Mouse (Mus musculus) embryonic facial prominence, embryonic 13.5 days (tissue): Measurements from ENCODE around the gene Tmem150c. TPM values are rescaled to one million over a fixed set of nuclear protein-coding genes. Genes with fewer than 3 reads are reported as not detected.
A peak's percentile ranks its signal among the peaks of the same experiment; 100 is the strongest.

Experiments
- ATAC-seq: fragments of 200-750 bp; cut with Nextera tagmentation; 2 replicates; pipeline ENCODE4 v1.8.0; 2017; ENCODE audit warnings: low read depth; ENCODE audit not compliant: insufficient number of reproducible peaks, insufficient read depth, low FRiP score, low TSS enrichment
- H3K27ac ChIP-seq: fragments of 300-500 bp; sonication (generic); 2 replicates; pipeline ENCODE4 v1.5.1; 2015; ENCODE audit warnings: moderate library complexity, mild to moderate bottlenecking, inconsistent platforms
- H3K27me3 ChIP-seq: fragments of 300-500 bp; sonication (generic); 2 replicates; pipeline ENCODE4 v1.6.1; 2015; ENCODE audit warnings: mild to moderate bottlenecking, inconsistent platforms
- H3K36me3 ChIP-seq: fragments of 300-500 bp; sonication (generic); 2 replicates; pipeline ENCODE4 v1.6.1; 2015; ENCODE audit warnings: mild to moderate bottlenecking, inconsistent platforms
- H3K4me1 ChIP-seq: fragments of 300-500 bp; sonication (generic); 2 replicates; pipeline ENCODE4 v1.6.1; 2015; ENCODE audit warnings: inconsistent platforms
- H3K4me2 ChIP-seq: fragments of 300-500 bp; sonication (generic); 2 replicates; pipeline ENCODE4 v1.6.1; 2015; ENCODE audit warnings: moderate library complexity, mild to moderate bottlenecking, inconsistent platforms
- H3K4me3 ChIP-seq: fragments of 300-500 bp; sonication (generic); 2 replicates; pipeline ENCODE4 v1.5.1; 2015; ENCODE audit warnings: mild to moderate bottlenecking, inconsistent platforms
- H3K9ac ChIP-seq: fragments of 300-500 bp; sonication (generic); 2 replicates; pipeline ENCODE4 v1.6.1; 2015; ENCODE audit warnings: mild to moderate bottlenecking, inconsistent platforms
- H3K9me3 ChIP-seq: fragments of 300-500 bp; sonication (generic); 2 replicates; pipeline ENCODE4 v1.6.1; 2016; ENCODE audit warnings: inconsistent platforms
- WGBS: fragments of 180-500 bp; shearing (Covaris S2); methylation state at CpG from one replicate; pipeline ENCODE4 v1.1.7; 2015; ENCODE audit warnings: mixed read lengths; 5-methylcytosine and 5-hydroxymethylcytosine counted together
- polyA plus RNA-seq: library from polyadenylated mRNA; unstranded; fragments of >200 nt; fragmentation: Nextera tagmentation; extraction: Ambion mirVana; gene quantifications from 2 replicates; pipeline ENCODE4 v1.2.1, GENCODE M21; 2015

Gene Tmem150c
- polyA plus RNA-seq, 1 experiment from 2014 or later, result 1.9 TPM

DNA sequence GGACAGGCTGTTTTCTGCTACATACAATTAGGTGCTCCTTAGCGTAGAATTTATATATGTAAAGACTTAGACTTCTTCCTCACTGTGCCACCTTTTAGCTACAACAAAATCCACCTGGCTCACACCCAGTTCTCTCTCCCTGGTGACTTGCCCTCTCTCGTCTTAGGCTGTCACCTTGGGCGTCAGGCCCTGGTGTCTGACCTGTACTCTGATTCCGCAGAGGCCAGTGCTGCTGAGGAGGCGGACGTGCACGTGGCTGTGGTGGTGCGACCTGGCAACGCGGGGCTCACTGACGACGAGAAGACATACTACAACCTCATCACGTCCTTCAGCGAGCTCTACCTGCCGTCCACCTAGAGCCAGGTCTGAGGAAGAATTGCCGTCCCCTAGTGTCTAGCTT, 92.0 kb downstream of the Tmem150c start:
- H3K9ac ChIP-seq, result no peak overlapping the region
- H3K4me3 ChIP-seq, result no peak overlapping the region
- H3K4me2 ChIP-seq, result no peak overlapping the region
- no peak overlapping the region for H3K27ac ChIP-seq
- H3K4me1 ChIP-seq, result peaks cover 5% of the 10 kb centered on the region; the same call in 1 of the 2 replicates
- WGBS, result 90% methylated on average over 16 of the region's 16 CpGs
- no peak for ATAC-seq
- H3K9me3 ChIP-seq, result no peaks in the 10 kb centered on the region
- no peaks in the 10 kb centered on the region for H3K27me3 ChIP-seq
- peaks cover 48% of the 10 kb centered on the region for H3K36me3 ChIP-seq

DNA sequence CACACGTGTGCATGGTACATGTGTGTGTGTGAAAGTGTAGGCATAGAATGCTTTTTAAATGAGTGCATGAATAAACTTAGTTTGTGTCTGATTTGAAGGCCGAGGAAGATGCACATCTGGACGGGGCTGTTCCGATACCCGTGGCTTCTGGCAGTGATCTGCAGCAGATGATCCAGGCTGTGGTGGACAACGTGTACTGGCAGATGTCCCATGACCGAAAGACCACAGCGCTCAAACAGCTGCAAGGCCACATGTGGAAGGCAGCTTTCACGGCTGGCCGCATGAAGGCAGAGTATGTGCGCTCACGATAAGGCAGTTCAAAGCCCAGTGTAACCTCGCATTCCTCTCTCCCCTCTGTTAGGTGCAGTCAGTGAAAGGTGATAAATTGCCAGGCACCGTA, 98.7 kb downstream of the Tmem150c start:
- H3K4me1 ChIP-seq, result peaks cover 5% of the 10 kb centered on the region; the same call in 1 of the 2 replicates
- no peaks in the 10 kb centered on the region for H3K9me3 ChIP-seq
- H3K9ac ChIP-seq, result no peak overlapping the region
- peaks cover 60% of the 10 kb centered on the region for H3K36me3 ChIP-seq
- no peaks in the 10 kb centered on the region for H3K27me3 ChIP-seq
- WGBS, result 93% methylated on average over 14 of the region's 14 CpGs
- no peak overlapping the region for H3K27ac ChIP-seq
- no peak overlapping the region for H3K4me3 ChIP-seq
- ATAC-seq, result no peak
- no peak overlapping the region for H3K4me2 ChIP-seq

GRCm38 (mm10) chr5:100059326-100059725, 100.3 kb downstream of the Tmem150c start:
- Histone ChIP-seq H3K27me3 (no peaks in the 10 kb centered on the region), H3K4me2 (no peak overlapping the region), H3K36me3 (peaks cover 47% of the 10 kb centered on the region), H3K9me3 (no peaks in the 10 kb centered on the region), H3K4me1 (peaks cover 8% of the 10 kb centered on the region), H3K4me3 (no peak overlapping the region), H3K9ac (no peak overlapping the region), H3K27ac (no peak overlapping the region)
- WGBS, result 43% methylated on average over 6 of the region's 6 CpGs
- ATAC-seq, result no peak

- peaks cover 13% of the 10 kb centered on the region for H3K4me1 ChIP-seq
These were observed 100.9 kb downstream of the Tmem150c start for GRCm38 (mm10) chr5:100058729-100059128.

DNA sequence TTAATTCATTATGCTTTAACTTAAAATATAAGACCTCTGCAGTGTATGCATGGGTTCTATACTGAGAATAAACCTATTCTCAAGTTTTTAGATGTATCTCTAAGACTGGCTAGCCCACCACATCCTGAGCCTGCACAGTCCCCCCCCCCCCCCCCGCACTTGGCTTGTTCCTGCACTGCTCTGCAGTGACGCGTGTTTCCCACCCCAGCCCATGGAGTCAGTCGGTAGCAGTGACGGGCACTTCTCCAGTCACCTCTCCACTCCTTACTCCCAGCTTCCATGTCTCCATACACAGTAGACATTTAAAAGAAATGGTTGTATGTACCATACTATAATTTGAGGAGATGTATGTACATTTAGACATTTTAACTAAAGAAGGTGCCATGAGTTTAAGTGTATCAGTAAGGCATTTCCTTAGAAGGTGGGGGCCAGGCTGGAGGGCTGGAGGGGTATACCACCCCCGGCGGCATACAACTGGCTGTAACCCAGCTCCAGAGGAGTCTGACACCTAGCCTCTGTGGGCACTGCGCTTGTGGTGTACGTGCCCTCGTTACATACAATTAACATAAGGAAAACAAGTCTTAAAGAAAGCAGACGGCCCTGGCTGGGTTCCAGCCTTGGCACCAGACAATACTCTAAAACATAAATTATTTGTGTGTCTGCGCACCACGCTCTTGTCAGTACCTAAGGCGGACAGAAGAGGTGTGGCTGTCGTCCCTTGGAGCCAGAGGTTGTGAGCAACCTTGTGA, 102.0 kb downstream of the Tmem150c start:
- Histone ChIP-seq H3K27ac (no peak overlapping the region), H3K4me3 (no peak overlapping the region), H3K9ac (no peak overlapping the region), H3K4me1 (peaks cover 13% of the 10 kb centered on the region), H3K36me3 (peaks cover 38% of the 10 kb centered on the region), H3K27me3 (no peaks in the 10 kb centered on the region), H3K4me2 (no peak overlapping the region), H3K9me3 (no peaks in the 10 kb centered on the region)
- no peak for ATAC-seq
- WGBS, result 88% methylated on average over 14 of the region's 15 CpGs

More at GRCm38 (mm10) chr5:100058729-100059128, 100.9 kb downstream of the Tmem150c start:
- 39% methylated on average over 6 of the region's 6 CpGs for WGBS
- H3K4me2 ChIP-seq, result no peak overlapping the region
- H3K9me3 ChIP-seq, result no peaks in the 10 kb centered on the region
- H3K4me3 ChIP-seq, result no peak overlapping the region
- H3K27ac ChIP-seq, result no peak overlapping the region
- H3K27me3 ChIP-seq, result no peaks in the 10 kb centered on the region
- no peak overlapping the region for H3K9ac ChIP-seq
- no peak for ATAC-seq
- peaks cover 41% of the 10 kb centered on the region for H3K36me3 ChIP-seq

GRCm38 (mm10) chr5:100055866-100056369, 103.7 kb downstream of the Tmem150c start:
- Histone ChIP-seq H3K9ac (no peak overlapping the region), H3K4me1 (peaks cover 13% of the 10 kb centered on the region), H3K36me3 (peaks cover 29% of the 10 kb centered on the region), H3K4me2 (no peak overlapping the region), H3K4me3 (no peak overlapping the region), H3K9me3 (no peaks in the 10 kb centered on the region), H3K27me3 (no peaks in the 10 kb centered on the region), H3K27ac (no peak overlapping the region)
- ATAC-seq, result no peak
- 87% methylated on average over 5 of the region's 5 CpGs for WGBS

- Histone ChIP-seq H3K9me3 (no peaks in the 10 kb centered on the region), H3K4me1 (peaks cover 13% of the 10 kb centered on the region), H3K36me3 (peaks cover 20% of the 10 kb centered on the region; the same call in 1 of the 2 replicates), H3K27ac (no peak overlapping the region), H3K9ac (no peak overlapping the region), H3K4me2 (no peak overlapping the region), H3K4me3 (no peak overlapping the region), H3K27me3 (no peaks in the 10 kb centered on the region)
- no peak for ATAC-seq
- 73% methylated on average over 11 of the region's 11 CpGs for WGBS
These were observed 104.6 kb downstream of the Tmem150c start for GRCm38 (mm10) chr5:100054807-100055547.

- no peak overlapping the region for H3K9ac ChIP-seq
- 86% methylated on average over 7 of the region's 7 CpGs for WGBS
- H3K4me2 ChIP-seq, result no peak overlapping the region
- no peak for ATAC-seq
- no peak overlapping the region for H3K27ac ChIP-seq
- no peaks in the 10 kb centered on the region for H3K27me3 ChIP-seq
- H3K9me3 ChIP-seq, result no peaks in the 10 kb centered on the region
- H3K36me3 ChIP-seq, result peaks cover 11% of the 10 kb centered on the region; the same call in 1 of the 2 replicates
- H3K4me1 ChIP-seq, result peaks cover 18% of the 10 kb centered on the region
- H3K4me3 ChIP-seq, result no peak overlapping the region
These were observed 106.9 kb downstream of the Tmem150c start for GRCm38 (mm10) chr5:100052728-100053127.

GRCm38 (mm10) chr5:100049904-100050303, 109.7 kb downstream of the Tmem150c start:
- Histone ChIP-seq H3K27ac (no peak overlapping the region), H3K9me3 (no peaks in the 10 kb centered on the region), H3K4me3 (no peak overlapping the region), H3K27me3 (no peaks in the 10 kb centered on the region), H3K36me3 (peaks cover 11% of the 10 kb centered on the region; the same call in 1 of the 2 replicates), H3K9ac (no peak overlapping the region), H3K4me2 (no peak overlapping the region), H3K4me1 (peaks cover 30% of the 10 kb centered on the region)
- no peak for ATAC-seq
- WGBS, result 86% methylated on average over 3 of the region's 3 CpGs

DNA sequence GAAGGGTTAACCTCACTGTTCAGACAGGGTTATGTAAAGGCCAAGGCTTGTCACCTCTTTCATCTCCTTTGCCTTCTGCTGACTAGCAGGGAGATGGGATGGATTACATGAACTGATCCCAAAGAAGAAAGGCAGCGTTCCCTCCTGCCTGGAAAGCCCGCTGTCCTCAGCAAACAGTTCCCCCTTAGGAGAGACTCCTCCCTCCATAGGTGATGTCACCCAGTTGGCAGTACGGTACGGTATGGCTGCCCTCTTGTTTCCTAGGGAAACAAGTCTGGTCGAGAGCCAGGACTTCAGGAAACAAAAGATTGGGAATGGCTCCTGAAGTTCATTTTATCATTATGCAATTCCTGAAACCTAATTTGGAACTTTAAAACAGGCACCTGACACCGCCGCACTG, 111.7 kb downstream of the Tmem150c start:
- Histone ChIP-seq H3K4me3 (no peak overlapping the region), H3K4me2 (no peak overlapping the region), H3K27me3 (no peaks in the 10 kb centered on the region), H3K9ac (0 out of 2 replicates have a peak overlapping the region, but pooled peaks have one; percentile 32), H3K27ac (no peak overlapping the region), H3K9me3 (no peaks in the 10 kb centered on the region), H3K4me1 (peaks cover 37% of the 10 kb centered on the region), H3K36me3 (peaks cover 10% of the 10 kb centered on the region; the same call in 1 of the 2 replicates)
- WGBS, result 59% methylated on average over 7 of the region's 7 CpGs
- ATAC-seq, result no peak

DNA sequence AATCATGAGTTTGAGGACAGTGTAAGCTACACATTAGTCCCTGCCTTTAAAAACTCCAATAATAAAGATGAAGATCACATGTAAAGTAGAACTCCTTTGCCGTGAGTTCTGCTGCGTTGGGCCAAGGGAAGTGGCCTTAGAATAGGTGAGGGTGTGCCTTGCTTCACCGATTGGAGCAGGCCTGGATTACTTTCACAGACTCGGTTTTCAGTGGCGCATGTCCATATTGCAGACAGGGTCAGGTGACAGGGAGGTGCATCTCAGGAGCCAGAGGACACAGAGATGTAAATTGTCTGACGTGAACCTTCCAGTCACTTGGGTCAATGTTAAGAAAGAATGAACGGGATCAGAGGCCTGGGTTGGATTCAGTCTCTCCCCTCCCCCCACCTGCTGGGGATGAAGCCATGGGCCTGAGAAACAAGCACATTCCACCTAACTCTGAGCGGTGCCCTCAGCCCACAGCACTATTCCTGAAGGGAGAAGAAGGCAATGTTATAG, 112.4 kb downstream of the Tmem150c start:
- Histone ChIP-seq H3K36me3 (peaks cover 4% of the 10 kb centered on the region; the same call in 1 of the 2 replicates), H3K4me2 (no peak overlapping the region), H3K9me3 (no peaks in the 10 kb centered on the region), H3K27me3 (no peaks in the 10 kb centered on the region), H3K9ac (0 out of 2 replicates have a peak overlapping the region, but pooled peaks have one; percentile 32), H3K27ac (no peak overlapping the region), H3K4me1 (peaks cover 37% of the 10 kb centered on the region), H3K4me3 (no peak overlapping the region)
- ATAC-seq, result no peak
- WGBS, result 58% methylated on average over 8 of the region's 8 CpGs
